Mouse (Mus musculus) liver, embryonic 16.5 days (tissue): ENCODE results near the gene Scfd2. TPM values are rescaled to one million over a fixed set of nuclear protein-coding genes. Genes with fewer than 3 reads are reported as not detected.

ENCODE experiments used
- ATAC-seq: fragments of 200-750 bp; cut with Nextera tagmentation; 2 replicates; pipeline ENCODE4 v1.8.0; 2017; ENCODE audit warnings: low read depth, mild to moderate bottlenecking, moderate number of reproducible peaks, moderate library complexity
- H3K27ac ChIP-seq: fragments of 300-500 bp; sonication (generic); 2 replicates; pipeline ENCODE4 v1.5.1; 2014; ENCODE audit warnings: mild to moderate bottlenecking, low read length
- H3K27me3 ChIP-seq: fragments of 300-500 bp; sonication (generic); 2 replicates; pipeline ENCODE4 v1.6.1; 2014; ENCODE audit warnings: low read depth, low read length, mixed read lengths; ENCODE audit not compliant: control insufficient read depth, insufficient read depth
- H3K36me3 ChIP-seq: fragments of 300-500 bp; sonication (generic); 2 replicates; pipeline ENCODE4 v1.6.1; 2014; ENCODE audit warnings: mild to moderate bottlenecking; ENCODE audit not compliant: control insufficient read depth, insufficient read depth
- H3K4me1 ChIP-seq: fragments of 300-500 bp; sonication (generic); 2 replicates; pipeline ENCODE4 v1.6.1; 2014; ENCODE audit warnings: low read depth, low read length, mixed read lengths; ENCODE audit not compliant: control insufficient read depth
- H3K4me2 ChIP-seq: fragments of 300-500 bp; sonication (generic); 2 replicates; pipeline ENCODE4 v1.6.1; 2014; ENCODE audit warnings: low read depth, low read length, mixed read lengths
- H3K4me3 ChIP-seq: fragments of 300-500 bp; sonication (generic); 2 replicates; pipeline ENCODE4 v1.5.1; 2014; ENCODE audit warnings: low read depth, mild to moderate bottlenecking, low read length
- H3K9ac ChIP-seq: fragments of 300-500 bp; sonication (generic); 2 replicates; pipeline ENCODE4 v1.6.1; 2014; ENCODE audit warnings: low read depth, low read length
- H3K9me3 ChIP-seq: fragments of 300-500 bp; sonication (generic); replicated peaks from 2 replicates; pipeline ENCODE4 v1.6.1; 2016; ENCODE audit warnings: low read length; ENCODE audit not compliant: control insufficient read depth
- WGBS: fragments of 180-500 bp; shearing (Covaris S2); extraction: QIAGEN DNeasy Blood & Tissue Kit; methylation state at CpG from one replicate; pipeline ENCODE4 v1.1.7; 2014; ENCODE audit not compliant: insufficient replicate concordance; 5-methylcytosine and 5-hydroxymethylcytosine counted together
- polyA plus RNA-seq: library from polyadenylated mRNA; unstranded; fragments of >200 nt; fragmentation: Nextera tagmentation; extraction: Ambion mirVana; gene quantifications from 2 replicates; pipeline ENCODE4 v1.2.1, GENCODE M21; 2015

Scfd2 gene
- polyA plus RNA-seq, 1 experiment from 2014 or later, result 10.4 TPM

DNA sequence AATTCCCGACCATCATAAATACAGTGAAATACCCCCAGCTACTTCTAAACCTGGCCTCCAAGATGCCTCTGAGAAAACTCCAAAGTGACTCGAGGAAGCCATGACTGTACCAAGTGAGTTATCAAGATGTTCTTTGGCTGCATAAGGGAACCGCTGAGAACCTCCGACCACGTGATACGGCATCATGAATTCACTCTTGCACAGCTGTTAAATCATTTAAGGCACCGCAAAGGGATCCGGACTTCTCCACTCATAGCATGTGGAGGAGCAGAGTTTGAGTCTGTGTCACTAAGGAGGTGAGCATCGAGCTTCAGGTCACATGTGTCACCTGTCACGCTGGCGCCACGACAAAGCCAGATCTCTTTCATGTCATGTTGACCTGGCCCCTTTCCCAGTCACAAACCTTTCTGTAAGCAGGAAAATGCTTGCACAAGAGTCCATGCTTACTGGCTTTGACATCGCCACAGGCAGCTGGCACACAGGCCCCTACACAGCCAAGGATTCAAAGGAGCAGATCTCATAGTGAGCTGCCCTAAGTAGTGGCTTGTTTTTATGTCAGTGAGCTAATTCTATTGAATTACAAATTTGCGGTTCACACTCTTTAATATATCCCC lies 287.0 kb downstream of the Scfd2 start:
- peak; percentile 47; the same call in 1 of the 2 replicates for ATAC-seq
- no peaks in the 10 kb centered on the region for H3K27me3 ChIP-seq
- 71% methylated on average over 14 of the region's 14 CpGs for WGBS
- H3K27ac ChIP-seq, result no peak overlapping the region
- H3K9ac ChIP-seq, result no peak overlapping the region
- H3K4me3 ChIP-seq, result no peak overlapping the region
- H3K4me1 ChIP-seq, result no peaks in the 10 kb centered on the region
- no peaks in the 10 kb centered on the region for H3K36me3 ChIP-seq
- H3K4me2 ChIP-seq, result no peak overlapping the region
- H3K9me3 ChIP-seq, result no peaks in the 10 kb centered on the region

DNA sequence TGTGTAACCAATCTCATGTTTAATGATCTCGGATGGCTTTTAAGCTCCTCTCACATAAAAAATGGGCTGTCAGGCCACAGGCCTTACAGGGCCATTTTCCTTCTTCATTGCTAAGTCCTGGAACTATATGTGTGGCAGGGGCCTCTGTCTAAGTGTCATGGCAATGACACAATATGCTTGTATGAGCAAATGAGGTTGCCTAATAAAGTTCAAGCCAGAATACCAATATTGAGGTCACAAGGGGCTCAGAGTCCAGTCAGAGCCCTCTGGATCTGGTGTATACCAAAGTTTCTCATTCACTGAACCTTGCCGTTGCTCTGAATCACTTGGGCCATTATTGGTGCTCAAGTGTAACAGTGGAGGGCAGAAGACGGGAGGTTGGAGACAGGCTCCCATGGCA lies 288.9 kb downstream of the Scfd2 start:
- H3K4me2 ChIP-seq, result no peak overlapping the region
- no peaks in the 10 kb centered on the region for H3K9me3 ChIP-seq
- H3K9ac ChIP-seq, result no peak overlapping the region
- H3K27me3 ChIP-seq, result no peaks in the 10 kb centered on the region
- H3K4me1 ChIP-seq, result no peaks in the 10 kb centered on the region
- H3K4me3 ChIP-seq, result no peak overlapping the region
- H3K36me3 ChIP-seq, result no peaks in the 10 kb centered on the region
- no peak overlapping the region for H3K27ac ChIP-seq
- peak; percentile 61; the same call in 1 of the 2 replicates for ATAC-seq
- 63% methylated on average over 3 of the region's 3 CpGs for WGBS

DNA sequence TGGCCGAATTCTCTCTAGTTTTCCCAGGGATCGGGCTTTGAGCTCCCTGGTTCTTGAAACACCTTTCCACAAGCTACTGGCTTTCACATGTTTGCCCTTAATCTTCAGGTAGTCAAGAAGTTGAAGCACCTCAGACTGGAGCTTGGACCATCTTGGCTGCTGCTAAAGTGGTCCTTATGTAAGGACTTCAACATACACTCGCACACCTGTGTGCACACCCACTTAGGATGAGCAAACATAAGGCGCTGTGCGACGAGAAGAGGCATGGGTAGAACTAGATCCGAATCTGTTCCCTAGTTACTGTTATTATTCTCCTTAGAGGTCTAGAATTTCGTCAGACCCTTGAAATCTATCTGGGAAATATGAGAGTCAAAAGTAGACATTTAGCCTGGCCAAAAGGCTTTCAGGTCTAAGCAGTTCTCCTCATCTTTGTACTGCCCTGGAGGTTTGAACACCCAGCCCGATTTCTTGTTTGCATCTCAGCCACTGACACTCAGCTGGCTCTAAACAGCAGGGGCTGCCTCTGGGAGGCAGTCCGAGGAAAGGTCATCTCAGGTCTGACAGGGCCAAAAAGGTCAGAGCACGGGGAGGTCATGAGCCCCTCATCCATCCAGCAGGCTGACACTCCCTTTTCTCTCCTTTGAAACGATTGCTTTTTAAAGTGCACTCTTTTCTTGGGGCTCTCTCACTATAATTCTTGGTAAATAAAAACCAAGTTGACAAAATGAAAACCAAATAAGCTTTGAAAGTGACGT lies 290.5 kb downstream of the Scfd2 start:
- Histone ChIP-seq H3K9ac (no peak overlapping the region), H3K4me1 (no peaks in the 10 kb centered on the region), H3K4me2 (no peak overlapping the region), H3K36me3 (no peaks in the 10 kb centered on the region), H3K27ac (no peak overlapping the region), H3K27me3 (no peaks in the 10 kb centered on the region), H3K4me3 (no peak overlapping the region), H3K9me3 (no peaks in the 10 kb centered on the region)
- 62% methylated on average over 13 of the region's 13 CpGs for WGBS
- no peak for ATAC-seq

DNA sequence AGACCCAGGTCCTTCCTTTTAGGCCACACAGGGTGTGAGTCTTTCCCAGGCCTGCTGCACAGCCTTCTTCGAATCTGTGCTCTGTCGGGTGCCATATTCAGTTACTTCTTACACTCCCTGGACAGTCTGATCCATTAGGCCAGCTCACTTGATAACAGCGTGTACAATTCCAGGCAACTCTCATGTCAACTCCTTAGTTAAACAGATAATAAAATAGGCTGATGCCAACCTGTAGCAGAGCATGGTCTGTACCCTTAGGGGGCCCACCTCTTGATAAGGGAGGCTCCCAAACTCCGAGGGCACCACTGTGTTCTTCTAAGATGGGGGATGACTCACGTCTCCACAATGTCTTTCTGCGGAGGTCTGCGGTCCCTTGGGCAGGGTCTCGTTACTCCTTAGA lies 291.3 kb downstream of the Scfd2 start:
- WGBS, result 68% methylated on average over 8 of the region's 8 CpGs
- no peak for ATAC-seq
- Histone ChIP-seq H3K27ac (no peak overlapping the region), H3K4me1 (no peaks in the 10 kb centered on the region), H3K27me3 (no peaks in the 10 kb centered on the region), H3K36me3 (no peaks in the 10 kb centered on the region), H3K4me2 (no peak overlapping the region), H3K4me3 (no peak overlapping the region), H3K9ac (no peak overlapping the region), H3K9me3 (no peaks in the 10 kb centered on the region)

DNA sequence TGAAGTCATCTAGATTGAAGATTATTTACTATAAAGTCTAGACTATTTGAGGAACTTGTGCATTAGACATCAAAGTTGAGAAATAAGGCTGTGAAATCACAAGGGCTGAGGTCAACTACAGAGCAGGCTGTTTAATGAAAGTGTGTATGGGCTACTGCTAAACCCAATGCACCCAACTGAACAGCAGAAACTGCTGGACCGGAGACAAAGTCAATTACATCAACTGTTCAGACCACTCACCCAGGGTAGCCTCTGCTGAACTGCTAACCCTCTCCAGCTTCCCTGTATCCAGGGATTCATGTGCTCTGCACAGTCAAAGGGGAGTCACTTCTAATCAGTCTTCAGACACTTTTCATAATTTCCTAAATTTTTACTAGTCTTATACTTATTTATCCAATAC lies 292.2 kb downstream of the Scfd2 start:
- Histone ChIP-seq H3K27ac (no peak overlapping the region), H3K9me3 (no peaks in the 10 kb centered on the region), H3K4me1 (no peaks in the 10 kb centered on the region), H3K4me2 (no peak overlapping the region), H3K36me3 (no peaks in the 10 kb centered on the region), H3K27me3 (no peaks in the 10 kb centered on the region), H3K4me3 (no peak overlapping the region), H3K9ac (no peak overlapping the region)
- ATAC-seq, result no peak
- WGBS, result 68% methylated on average over 1 of the region's 1 CpGs

DNA sequence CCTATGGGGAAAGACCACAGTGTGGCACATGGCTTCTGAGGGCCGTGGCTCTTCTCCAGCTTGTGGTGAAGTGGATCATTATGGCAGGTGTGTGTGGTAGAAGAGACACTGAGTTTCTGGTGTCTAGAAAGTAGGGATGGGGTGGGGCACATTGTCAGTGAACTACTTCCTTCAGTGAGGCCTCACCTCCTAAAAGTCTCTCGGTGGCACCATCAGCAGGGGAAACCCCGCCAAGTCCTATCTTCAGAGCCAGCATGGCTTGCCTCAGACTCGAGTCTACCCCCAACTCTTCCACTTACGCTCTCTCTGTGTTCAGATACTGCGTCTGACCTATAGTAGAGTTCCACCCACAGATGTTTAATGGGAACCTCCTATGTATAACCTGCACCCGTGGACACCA lies 297.8 kb downstream of the Scfd2 start:
- Histone ChIP-seq H3K36me3 (no peaks in the 10 kb centered on the region), H3K4me1 (no peaks in the 10 kb centered on the region; the same call in none of the 2 replicates), H3K27ac (no peak overlapping the region), H3K27me3 (no peaks in the 10 kb centered on the region), H3K9me3 (no peaks in the 10 kb centered on the region), H3K4me3 (no peak overlapping the region), H3K4me2 (no peak overlapping the region), H3K9ac (no peak overlapping the region)
- 40% methylated on average over 7 of the region's 7 CpGs for WGBS
- ATAC-seq, result no peak

DNA sequence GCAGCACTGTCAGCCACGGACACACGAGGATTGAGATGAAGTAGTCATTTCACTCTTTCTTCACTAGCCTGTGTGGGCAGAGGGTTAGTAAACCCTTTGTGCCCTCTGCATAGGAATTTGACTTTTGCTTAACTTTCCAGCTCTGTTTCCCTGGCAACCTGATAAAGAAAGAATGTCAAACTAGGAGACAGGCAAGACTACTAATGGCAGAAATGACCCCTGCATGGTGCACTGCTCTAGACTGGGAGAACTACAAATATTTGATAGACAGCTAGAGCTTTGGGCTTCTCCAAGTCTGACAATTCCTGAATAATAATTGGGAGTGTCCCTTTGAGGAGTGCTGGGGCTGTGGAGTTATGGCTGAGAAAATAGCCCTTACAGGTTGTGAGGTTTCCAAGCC lies 301.0 kb downstream of the Scfd2 start:
- H3K9me3 ChIP-seq, result no peaks in the 10 kb centered on the region
- no peak overlapping the region for H3K4me3 ChIP-seq
- ATAC-seq, result peak; percentile 30; the same call in 1 of the 2 replicates
- H3K4me2 ChIP-seq, result no peak overlapping the region
- H3K9ac ChIP-seq, result no peak overlapping the region
- no peak overlapping the region for H3K27ac ChIP-seq
- no peaks in the 10 kb centered on the region for H3K36me3 ChIP-seq
- WGBS, result 68% methylated on average over 2 of the region's 2 CpGs
- no peaks in the 10 kb centered on the region for H3K27me3 ChIP-seq
- H3K4me1 ChIP-seq, result no peaks in the 10 kb centered on the region; the same call in none of the 2 replicates

DNA sequence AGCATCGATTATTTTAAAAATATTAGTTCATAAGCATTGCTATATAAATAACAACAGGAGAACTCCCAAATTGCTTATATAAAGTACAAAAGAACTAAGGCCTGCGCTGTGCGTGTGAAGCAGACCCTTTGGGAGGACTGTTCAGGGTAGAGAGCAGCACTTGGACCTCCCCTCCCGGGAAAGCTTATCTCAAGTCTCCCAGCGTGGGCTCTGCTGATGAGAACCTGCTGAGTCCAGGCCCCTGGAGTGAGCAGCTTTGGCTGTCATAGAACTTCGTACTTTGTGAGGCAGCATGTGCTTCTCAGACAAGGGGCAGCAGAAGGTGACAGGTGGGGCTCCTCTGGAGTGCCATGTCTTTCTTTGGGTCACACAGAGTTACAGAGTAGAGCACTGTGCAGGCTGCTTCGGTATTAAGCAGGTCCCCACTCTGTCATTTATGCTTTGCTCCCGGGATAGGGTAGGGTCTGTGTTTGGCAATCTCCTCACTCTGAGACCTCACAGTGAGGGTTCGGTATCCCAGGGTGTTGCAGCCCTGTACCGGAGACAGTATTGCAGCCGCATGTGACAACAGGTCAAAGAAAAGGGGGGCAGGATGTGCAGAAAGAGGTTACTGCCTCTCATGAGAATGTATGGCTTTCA lies 301.7 kb downstream of the Scfd2 start:
- no peaks in the 10 kb centered on the region for H3K36me3 ChIP-seq
- H3K27ac ChIP-seq, result no peak overlapping the region
- H3K4me3 ChIP-seq, result no peak overlapping the region
- no peaks in the 10 kb centered on the region for H3K9me3 ChIP-seq
- no peak overlapping the region for H3K9ac ChIP-seq
- no peak overlapping the region for H3K4me2 ChIP-seq
- H3K4me1 ChIP-seq, result no peaks in the 10 kb centered on the region; the same call in none of the 2 replicates
- 51% methylated on average over 11 of the region's 11 CpGs for WGBS
- no peaks in the 10 kb centered on the region for H3K27me3 ChIP-seq
- no peak for ATAC-seq

DNA sequence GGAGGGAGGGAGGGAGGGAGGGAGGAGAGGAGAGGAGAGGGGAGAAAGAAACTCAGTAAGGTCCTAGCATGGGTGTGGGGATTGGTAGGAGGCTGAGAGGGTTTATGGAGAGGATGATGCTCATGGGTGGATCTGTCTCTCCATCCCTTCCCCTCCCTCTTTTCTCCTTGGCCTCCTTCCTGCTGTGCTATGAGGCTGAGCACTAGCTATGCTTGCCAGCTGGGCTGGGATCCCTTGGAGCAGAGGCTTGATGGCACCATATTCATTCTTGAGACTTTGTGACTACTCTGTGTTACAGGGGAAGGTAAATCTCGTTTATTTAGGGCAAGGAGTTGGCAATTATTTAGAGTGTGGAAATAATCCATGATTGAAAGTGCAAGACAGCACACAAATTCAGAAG lies 302.6 kb downstream of the Scfd2 start:
- Histone ChIP-seq H3K36me3 (no peaks in the 10 kb centered on the region), H3K4me1 (no peaks in the 10 kb centered on the region; the same call in none of the 2 replicates), H3K4me3 (no peak overlapping the region), H3K9ac (no peak overlapping the region), H3K27ac (no peak overlapping the region), H3K27me3 (no peaks in the 10 kb centered on the region), H3K4me2 (no peak overlapping the region), H3K9me3 (no peaks in the 10 kb centered on the region)
- no peak for ATAC-seq
- WGBS, result 46% methylated on average over 1 of the region's 1 CpGs
